ENCODE assay signal across 13 mouse cellular contexts in genomic region chr16:11627866-11628638, GRCm38 (mm10).
DNase-seq lines count a peak whose midpoint lies in the region; ATAC-seq and TF ChIP-seq lines count a peak whose summit lies in the region.
"Had no signal": no experiment of that assay in that cellular context is flagged by ENCODE, and none has a peak within 500 bp of the region (broad histone marks: within the 10 kb centered on the region; RNA-seq: fewer than 3 reads in every experiment).

No protein-coding gene starts in this region.

- H3K36me3 ChIP-seq in liver, postnatal 0 days (replicated peaks; ENCODE audit: insufficient read depth, low read length): no peaks in the 10 kb centered on the region
- H3K36me3 ChIP-seq in liver, embryonic 12.5 days: no peaks in the 10 kb centered on the region
- H3K36me3 ChIP-seq: G1E; liver, embryonic 15.5 days had no signal

- 79% methylated on average over 9 of the region's 9 CpGs for WGBS in liver, postnatal 0 days (ENCODE audit: insufficient replicate concordance)
- WGBS in liver, embryonic 12.5 days (ENCODE audit: insufficient replicate concordance): 76% methylated on average over 9 of the region's 9 CpGs

- H3K27me3 ChIP-seq in liver, postnatal 0 days (ENCODE audit: insufficient read depth, low read length): no peaks in the 10 kb centered on the region
- H3K27me3 ChIP-seq in liver, embryonic 12.5 days (replicated peaks): no peaks in the 10 kb centered on the region
- H3K27me3 ChIP-seq: liver, embryonic 15.5 days had no signal

- no peak overlapping the region for H3K4me3 ChIP-seq in liver, postnatal 0 days (ENCODE audit: low read depth, low read length)
- no peak overlapping the region for H3K4me3 ChIP-seq in liver, embryonic 12.5 days
- H3K4me3 ChIP-seq: liver, embryonic 15.5 days had no signal

- H3K4me1 ChIP-seq in liver, postnatal 0 days (ENCODE audit: insufficient read depth): peaks cover 17% of the 10 kb centered on the region
- peaks cover 53% of the 10 kb centered on the region for H3K4me1 ChIP-seq in liver, embryonic 12.5 days

- ATAC-seq in liver, postnatal 0 days: no peak
- ATAC-seq in liver, embryonic 12.5 days: no peak
- no peak for ATAC-seq in CD4-positive, CD25-positive, alpha-beta regulatory T cell, adult 4 months
- ATAC-seq: forebrain, embryonic 16.5 days had no signal

- no peak overlapping the region for H3K4me2 ChIP-seq in liver, postnatal 0 days (ENCODE audit: low read depth, low read length)
- H3K4me2 ChIP-seq in liver, embryonic 12.5 days: no peak overlapping the region
- H3K4me2 ChIP-seq: liver, embryonic 15.5 days had no signal

- H3K9ac ChIP-seq in liver, postnatal 0 days (replicated peaks): no peak overlapping the region
- no peak overlapping the region for H3K9ac ChIP-seq in liver, embryonic 12.5 days
- H3K9ac ChIP-seq: liver, embryonic 15.5 days had no signal

- DNase-seq in heart, adult 11 months: peak; percentile 83
- no peak for DNase-seq in heart, postnatal 36 days
- DNase-seq in liver, postnatal 0 days: no peak
- no peak for DNase-seq in brain, embryonic 14.5 days (ENCODE audit: low read depth)
- peak; percentile 50 to 65 for DNase-seq in kidney, postnatal 4 days
- no peak for DNase-seq in embryo, embryonic 9.5 days (ENCODE audit: extremely low spot score)
- DNase-seq: adrenal gland, postnatal 25 days; layer of hippocampus, adult 9-11 months had no signal

- peak; percentile 36 for TF ChIP-seq CTCF in liver, postnatal 0 days (IDR thresholded peaks at IDR 0.05; ENCODE audit: low read depth)
- peak; percentile 20; the same call in 1 of the 2 replicates for TF ChIP-seq CTCF in brain, embryonic 14.5 days (IDR thresholded peaks at IDR 0.05; ENCODE audit: borderline replicate concordance, extremely low read depth, insufficient read depth, insufficient read length)

- no peak overlapping the region for H3K27ac ChIP-seq in liver, postnatal 0 days (ENCODE audit: low read depth)
- H3K27ac ChIP-seq in liver, embryonic 12.5 days: no peak overlapping the region
- H3K27ac ChIP-seq: liver, embryonic 15.5 days had no signal

- no peak for TF ChIP-seq EP300 in liver, postnatal 0 days (IDR thresholded peaks at IDR 0.05; ENCODE audit: low read depth)

- intact Hi-C loops in heart, postnatal 36 days (cut with DNase I): no loop called here

- no peak for TF ChIP-seq POLR2A in brain, embryonic 14.5 days (IDR thresholded peaks at IDR 0.05; ENCODE audit: borderline replicate concordance, extremely low read depth, insufficient read depth, insufficient read length, poor library complexity, severe bottlenecking)

- no peaks in the 10 kb centered on the region for H3K9me3 ChIP-seq in liver, postnatal 0 days (ENCODE audit: low read length)
- H3K9me3 ChIP-seq in liver, embryonic 12.5 days (replicated peaks): no peaks in the 10 kb centered on the region
- H3K9me3 ChIP-seq: G1E; liver, embryonic 15.5 days had no signal

Comparison
In these comparisons a context has a peak if more than half of its experiments do, and no peak if none do; other contexts are left out.
1. DNase-seq: peak in heart, adult 11 months (single experiment) and kidney, postnatal 4 days (2 of 2); none in heart, postnatal 36 days (0 of 2), liver, postnatal 0 days (single experiment), brain, embryonic 14.5 days (single experiment) and embryo, embryonic 9.5 days (single experiment).